Mouse (Mus musculus): Measurements from ENCODE around the gene Cog1. TPM values are rescaled to one million over a fixed set of nuclear protein-coding genes. Genes with fewer than 3 reads are reported as not detected.

Gene Cog1
- total RNA-seq, 2 experiments from 2014 or later: 43.7 to 44.0 TPM

Other genes starting within 250 kb of the Cog1 start
- gene Sstr2, start 29.8 kb upstream of the Cog1 start, total RNA-seq (2021): 10 to 100 TPM; 30.1 to 34.4 TPM
- 10 to 100 TPM; 11.4 to 13.9 TPM for gene Slc39a11, start 910 bp downstream of the Cog1 start, total RNA-seq (2021)
- gene Fam104a, start 35.0 kb downstream of the Cog1 start, total RNA-seq (2021): 10 to 100 TPM; 27.9 to 28.2 TPM
- gene D11Wsu47e, start 35.2 kb downstream of the Cog1 start, total RNA-seq (2021): 10 to 100 TPM; 12.6 to 13.5 TPM
- under 1 TPM in 1 of 2 experiments, not detected in 1; 0.44 TPM for gene Cpsf4l, start 60.8 kb downstream of the Cog1 start, total RNA-seq (2021)
- 10 to 100 TPM; 26.7 to 31.7 TPM for gene Cdc42ep4, start 102.7 kb downstream of the Cog1 start, total RNA-seq (2021)

Measured in left cerebral cortex, postnatal 25 days (tissue).